Mouse (Mus musculus) skeletal muscle tissue, adult 2 months (tissue): ENCODE data around the gene Rex1bd.

Experiments used
- DNase-seq: peaks from one replicate; pipeline ENCODE4 v3.0.0-alpha.2; 2012; ENCODE audit warnings: low read depth, low spot score

Rex1bd gene

GRCm38 (mm10) chr8:70506328-70507026 is at the start of gene Rex1bd:
Gene Rex1bd, minus strand, starts transcription at chr8:70506752.
- peak; percentile 84 for DNase-seq

GRCm38 (mm10) chr8:70555079-70555747 is 48.7 kb upstream of the Rex1bd start:
- no peak for DNase-seq

- peak; percentile 78 for DNase-seq
Observed at GRCm38 (mm10) chr8:70553740-70554139, 47.2 kb upstream of the Rex1bd start.

- DNase-seq: no peak
Observed at GRCm38 (mm10) chr8:70552836-70553235, 46.3 kb upstream of the Rex1bd start.

- DNase-seq: peak; percentile 71
Observed at GRCm38 (mm10) chr8:70551558-70552161, 45.1 kb upstream of the Rex1bd start.

GRCm38 (mm10) chr8:70549412-70550184 is 43.0 kb upstream of the Rex1bd start:
- no peak for DNase-seq

- DNase-seq: no peak
Observed at GRCm38 (mm10) chr8:70547762-70548161, 41.2 kb upstream of the Rex1bd start.

- DNase-seq: no peak
Observed at GRCm38 (mm10) chr8:70546412-70546811, 39.9 kb upstream of the Rex1bd start.

- peak; percentile 65 for DNase-seq
Observed at GRCm38 (mm10) chr8:70544200-70544687, 37.7 kb upstream of the Rex1bd start.

GRCm38 (mm10) chr8:70541081-70541480 is 34.5 kb upstream of the Rex1bd start:
- DNase-seq: no peak

- no peak for DNase-seq
Observed at GRCm38 (mm10) chr8:70540507-70541071, 34.0 kb upstream of the Rex1bd start.

- no peak for DNase-seq
Observed at GRCm38 (mm10) chr8:70540013-70540506, 33.5 kb upstream of the Rex1bd start.

GRCm38 (mm10) chr8:70539077-70539813 is 32.7 kb upstream of the Rex1bd start, which contains the start of gene Ell:
Gene Ell, plus strand, starts transcription at chr8:70539457.
- peak; percentile 99 for DNase-seq

GRCm38 (mm10) chr8:70538633-70539076 is 32.1 kb upstream of the Rex1bd start:
- DNase-seq: peak; percentile 99

GRCm38 (mm10) chr8:70538024-70538579 is 31.6 kb upstream of the Rex1bd start:
- DNase-seq: peak; percentile 73

GRCm38 (mm10) chr8:70535701-70536100 is 29.1 kb upstream of the Rex1bd start:
- DNase-seq: no peak

GRCm38 (mm10) chr8:70535221-70535620 is 28.7 kb upstream of the Rex1bd start:
- no peak for DNase-seq

- no peak for DNase-seq
Observed at GRCm38 (mm10) chr8:70534281-70534680, 27.7 kb upstream of the Rex1bd start.

GRCm38 (mm10) chr8:70530314-70530713 is 23.8 kb upstream of the Rex1bd start:
- no peak for DNase-seq

GRCm38 (mm10) chr8:70529741-70530161 is 23.2 kb upstream of the Rex1bd start:
- DNase-seq: no peak
